Mouse (Mus musculus): ENCODE measurements around the gene Cdt1. TPM values are rescaled to one million over a fixed set of nuclear protein-coding genes. Genes with fewer than 3 reads are reported as not detected.

Gene Cdt1
- 1 to 10 TPM in 1 of 2 experiments, under 1 TPM in 1; 0.82 to 1.1 TPM for total RNA-seq (2021)
- long read RNA-seq, experiment 1, partial matches to known transcripts = 0 of 5 reads
- long read RNA-seq, experiment 1, other reads (novel, unspliced or antisense) = 3 of 5 reads
- long read RNA-seq, experiment 2, partial matches to known transcripts = 1 of 2 reads
- long read RNA-seq, experiment 2, other reads (novel, unspliced or antisense) = 1 of 2 reads

GRCm38 (mm10) chr8:122567361-122568108, at the start of gene Cdt1:
TSS of gene Cdt1 (plus strand) at chr8:122568015.
- peak; percentile 95 for DNase-seq

GRCm38 (mm10) chr8:122520611-122521010, 47.2 kb upstream of the Cdt1 start:
- no peak for DNase-seq

- peak; percentile 66 for DNase-seq
These were observed 44.8 kb upstream of the Cdt1 start for GRCm38 (mm10) chr8:122522796-122523651.

GRCm38 (mm10) chr8:122523652-122524360, 44.0 kb upstream of the Cdt1 start:
- no peak for DNase-seq

GRCm38 (mm10) chr8:122524506-122524905, 43.3 kb upstream of the Cdt1 start:
- DNase-seq = peak; percentile 46

GRCm38 (mm10) chr8:122525004-122525403, 42.8 kb upstream of the Cdt1 start:
- no peak for DNase-seq

- DNase-seq = no peak
These were observed 41.7 kb upstream of the Cdt1 start for GRCm38 (mm10) chr8:122526084-122526483.

- no peak for DNase-seq
These were observed 41.2 kb upstream of the Cdt1 start for GRCm38 (mm10) chr8:122526526-122527170.

- DNase-seq = no peak
These were observed 39.9 kb upstream of the Cdt1 start for GRCm38 (mm10) chr8:122527937-122528336.

GRCm38 (mm10) chr8:122529159-122529558, 38.7 kb upstream of the Cdt1 start:
- DNase-seq = no peak

GRCm38 (mm10) chr8:122531312-122531711, 36.5 kb upstream of the Cdt1 start:
- DNase-seq = no peak

- DNase-seq = no peak
These were observed 30.8 kb upstream of the Cdt1 start for GRCm38 (mm10) chr8:122537033-122537432.

- DNase-seq = no peak
These were observed 30.0 kb upstream of the Cdt1 start for GRCm38 (mm10) chr8:122537812-122538211.

GRCm38 (mm10) chr8:122538310-122539076, 29.3 kb upstream of the Cdt1 start:
- DNase-seq = no peak

- no peak for DNase-seq
These were observed 23.7 kb upstream of the Cdt1 start for GRCm38 (mm10) chr8:122544138-122544537.

GRCm38 (mm10) chr8:122546066-122546755, 21.6 kb upstream of the Cdt1 start:
- no peak for DNase-seq

- DNase-seq = peak; percentile 63
These were observed 20.9 kb upstream of the Cdt1 start for GRCm38 (mm10) chr8:122546811-122547453.

- no peak for DNase-seq
These were observed 20.0 kb upstream of the Cdt1 start for GRCm38 (mm10) chr8:122547815-122548214.

- DNase-seq = no peak
These were observed 19.5 kb upstream of the Cdt1 start for GRCm38 (mm10) chr8:122548331-122548730.

Data from gastrocnemius, postnatal 25 days (tissue).